Mouse (Mus musculus) heart, postnatal 0 days (tissue): Measurements from ENCODE around the gene Casq1. TPM values are rescaled to one million over a fixed set of nuclear protein-coding genes. Genes with fewer than 3 reads are reported as not detected.
A peak's percentile ranks its signal among the peaks of the same experiment; 100 is the strongest.

Source experiments
- ATAC-seq: fragments of 200-750 bp; cut with Nextera tagmentation; 2 replicates; pipeline ENCODE4 v1.8.0; 2017; ENCODE audit warnings: low read depth, moderate number of reproducible peaks, moderate library complexity; ENCODE audit not compliant: insufficient read depth
- DNase-seq: peaks from one replicate; pipeline ENCODE4 v3.0.0-alpha.2; 2016; ENCODE audit warnings: low spot score
- H3K27ac ChIP-seq: fragments of 300-500 bp; sonication (generic); 2 replicates; pipeline ENCODE4 v1.5.1; 2014; ENCODE audit warnings: low read depth, mild to moderate bottlenecking
- H3K27me3 ChIP-seq: fragments of 300-500 bp; sonication (generic); 2 replicates; pipeline ENCODE4 v1.6.1; 2014; ENCODE audit warnings: low read length, mixed read lengths; ENCODE audit not compliant: control insufficient read depth, insufficient read depth
- H3K36me3 ChIP-seq: fragments of 300-500 bp; sonication (generic); replicated peaks from 2 replicates; pipeline ENCODE4 v1.6.1; 2014; ENCODE audit warnings: low read length, mixed read lengths; ENCODE audit not compliant: control insufficient read depth, insufficient read depth
- H3K4me1 ChIP-seq: fragments of 300-500 bp; sonication (generic); 2 replicates; pipeline ENCODE4 v1.6.1; 2014; ENCODE audit warnings: antibody characterized with exemption; ENCODE audit not compliant: control insufficient read depth, insufficient read depth
- H3K4me2 ChIP-seq: fragments of 300-500 bp; sonication (generic); 2 replicates; pipeline ENCODE4 v1.6.1; 2014; ENCODE audit warnings: low read depth, mild to moderate bottlenecking, low read length, moderate library complexity
- H3K4me3 ChIP-seq: fragments of 300-500 bp; sonication (generic); 2 replicates; pipeline ENCODE4 v1.5.1; 2014; ENCODE audit warnings: low read depth, low read length
- H3K9ac ChIP-seq: fragments of 300-500 bp; sonication (generic); replicated peaks from 2 replicates; pipeline ENCODE4 v1.6.1; 2014; ENCODE audit warnings: low read depth, low read length, mixed read lengths
- H3K9me3 ChIP-seq: fragments of 300-500 bp; sonication (generic); replicated peaks from 2 replicates; pipeline ENCODE4 v1.6.1; 2016; ENCODE audit warnings: low read length; ENCODE audit not compliant: control insufficient read depth
- CTCF ChIP-seq: IDR thresholded peaks from 2 replicates; pipeline ENCODE4 v1.5.1; 2016; ENCODE audit warnings: antibody characterized with exemption, control low read depth, low read depth
- EP300 ChIP-seq: IDR thresholded peaks from 2 replicates; pipeline ENCODE4 v1.6.1; 2016; ENCODE audit warnings: antibody characterized with exemption, low read depth
- WGBS: fragments of 180-500 bp; shearing (Covaris S2); extraction: QIAGEN DNeasy Blood & Tissue Kit; methylation state at CpG from one replicate; pipeline ENCODE4 v1.1.7; 2014; 5-methylcytosine and 5-hydroxymethylcytosine counted together
- polyA plus RNA-seq: library from polyadenylated mRNA; unstranded; fragments of >200 nt; fragmentation: Nextera tagmentation; extraction: Ambion mirVana; gene quantifications from 2 replicates; pipeline ENCODE4 v1.2.1, GENCODE M21; 2015
- total RNA-seq: library from RNA; depleted of rRNA; stranded (reverse); fragments of >200 nt; gene quantifications from 2 replicates; pipeline ENCODE4 v1.2.3, GENCODE M21; 2014; ENCODE audit warnings: low replicate concordance

Gene Casq1
- total and polyA plus RNA-seq, 2 experiments from 2014 or later = 61.2 to 65.0 TPM

- Histone ChIP-seq H3K27me3 (no peaks in the 10 kb centered on the region; the same call in 1 of the 2 replicates), H3K27ac (peak overlapping the region; percentile 92; the same call in 1 of the 2 replicates), H3K9me3 (no peaks in the 10 kb centered on the region), H3K4me1 (peaks cover 15% of the 10 kb centered on the region), H3K4me2 (peak overlapping the region; percentile 37), H3K36me3 (no peaks in the 10 kb centered on the region), H3K4me3 (peak overlapping the region; percentile 5; the same call in 1 of the 2 replicates), H3K9ac (0 out of 2 replicates have a peak overlapping the region, but pooled peaks have one; percentile 14)
- WGBS = 28% methylated on average over 16 of the region's 16 CpGs
- TF ChIP-seq EP300 (no peak), CTCF (peak; percentile 58)
- no peak for ATAC-seq
- no peak for DNase-seq
Measured at GRCm38 (mm10) chr1:172243547-172244205, 24.0 kb upstream of the Casq1 start.

- H3K9me3 ChIP-seq = no peaks in the 10 kb centered on the region
- no peak overlapping the region for H3K4me3 ChIP-seq
- peak overlapping the region; percentile 92 for H3K27ac ChIP-seq
- H3K9ac ChIP-seq = no peak overlapping the region
- H3K27me3 ChIP-seq = no peaks in the 10 kb centered on the region; the same call in 1 of the 2 replicates
- H3K4me1 ChIP-seq = peaks cover 15% of the 10 kb centered on the region
- no peaks in the 10 kb centered on the region for H3K36me3 ChIP-seq
- peak; percentile 87 for DNase-seq
- no peak overlapping the region for H3K4me2 ChIP-seq
- 12% methylated on average over 2 of the region's 2 CpGs for WGBS
- ATAC-seq = peak; percentile 95
- TF ChIP-seq CTCF = no peak
- peak; percentile 63 for TF ChIP-seq EP300
Measured at GRCm38 (mm10) chr1:172242401-172242800, 22.7 kb upstream of the Casq1 start.

GRCm38 (mm10) chr1:172240945-172241708 is 21.5 kb upstream of the Casq1 start:
- no peak overlapping the region for H3K4me2 ChIP-seq
- H3K9me3 ChIP-seq = no peaks in the 10 kb centered on the region
- H3K4me3 ChIP-seq = no peak overlapping the region
- no peaks in the 10 kb centered on the region; the same call in 1 of the 2 replicates for H3K27me3 ChIP-seq
- TF ChIP-seq EP300 (no peak), CTCF (no peak)
- WGBS = 70% methylated on average over 6 of the region's 6 CpGs
- no peak overlapping the region for H3K9ac ChIP-seq
- peak overlapping the region; percentile 92 for H3K27ac ChIP-seq
- ATAC-seq (no peak), DNase-seq (no peak)
- peaks cover 15% of the 10 kb centered on the region for H3K4me1 ChIP-seq
- H3K36me3 ChIP-seq = no peaks in the 10 kb centered on the region

- Histone ChIP-seq H3K4me3 (no peak overlapping the region), H3K27ac (no peak overlapping the region), H3K27me3 (no peaks in the 10 kb centered on the region), H3K9ac (no peak overlapping the region), H3K4me1 (peaks cover 16% of the 10 kb centered on the region), H3K4me2 (no peak overlapping the region), H3K9me3 (no peaks in the 10 kb centered on the region), H3K36me3 (no peaks in the 10 kb centered on the region)
- DNase-seq (no peak), ATAC-seq (no peak)
- TF ChIP-seq EP300 = no peak
- 93% methylated on average over 1 of the region's 1 CpGs for WGBS
Measured at GRCm38 (mm10) chr1:172229215-172229614, 9.5 kb upstream of the Casq1 start.

- Histone ChIP-seq H3K9me3 (no peaks in the 10 kb centered on the region), H3K36me3 (no peaks in the 10 kb centered on the region), H3K4me2 (no peak overlapping the region), H3K27ac (no peak overlapping the region), H3K4me1 (peaks cover 16% of the 10 kb centered on the region), H3K4me3 (no peak overlapping the region), H3K9ac (no peak overlapping the region), H3K27me3 (no peaks in the 10 kb centered on the region)
- ATAC-seq (no peak), DNase-seq (no peak)
- TF ChIP-seq CTCF (no peak), EP300 (no peak)
- 81% methylated on average over 2 of the region's 2 CpGs for WGBS
Measured at GRCm38 (mm10) chr1:172228209-172228608, 8.5 kb upstream of the Casq1 start.
